Comparison of ENCODE assay signal across 8 mouse cellular contexts in genomic region chr4:134767426-134768225, GRCm38 (mm10). TPM values are rescaled to one million over a fixed set of nuclear protein-coding genes. Genes with fewer than 3 reads are reported as not detected.
DNase-seq lines count a peak whose midpoint lies in the region; ATAC-seq lines count a peak whose summit lies in the region.

TSS of gene Ldlrap1 (minus strand) at chr4:134768024.

- no peaks in the 10 kb centered on the region for H3K27me3 ChIP-seq in liver, embryonic 16.5 days (ENCODE audit: control insufficient read depth, insufficient read depth, low read depth, low read length)
- H3K27me3 ChIP-seq in neural tube, embryonic 12.5 days (replicated peaks) = peaks cover 43% of the 10 kb centered on the region

- H3K9ac ChIP-seq in liver, embryonic 16.5 days (ENCODE audit: low read depth, low read length) = peak within 1 kb of the TSS; percentile 89
- peak within 1 kb of the TSS; percentile 64 for H3K9ac ChIP-seq in neural tube, embryonic 12.5 days

- peak within 1 kb of the TSS; percentile 94 for H3K4me2 ChIP-seq in liver, embryonic 16.5 days (ENCODE audit: low read depth, low read length)
- H3K4me2 ChIP-seq in neural tube, embryonic 12.5 days (replicated peaks) = peak within 1 kb of the TSS; percentile 82

- DNase-seq in 3T3-L1 (ENCODE audit: low read depth, low spot score) (peak; percentile 60), adipocyte (ENCODE audit: low spot score) (peak; percentile 76)
- DNase-seq in embryo, embryonic 11.5 days (ENCODE audit: low read depth, low spot score) = peak; percentile 53
- peak; percentile 88 for DNase-seq in heart, adult 18-20 months
- peak; percentile 87 for DNase-seq in kidney, adult 18-20 months
- DNase-seq in testis, postnatal 10 days (ENCODE audit: low spot score) = peak; percentile 89

- H3K4me3 ChIP-seq in liver, embryonic 16.5 days (ENCODE audit: low read depth, low read length) = peak within 1 kb of the TSS; percentile 78
- peak within 1 kb of the TSS; percentile 55 for H3K4me3 ChIP-seq in neural tube, embryonic 12.5 days

- H3K27ac ChIP-seq in liver, embryonic 16.5 days (ENCODE audit: low read length) = peak within 1 kb of the TSS; percentile 76
- no peak within 1 kb of the TSS for H3K27ac ChIP-seq in neural tube, embryonic 12.5 days

- peaks cover 54% of the 10 kb centered on the region for H3K4me1 ChIP-seq in liver, embryonic 16.5 days (ENCODE audit: control insufficient read depth, low read depth, low read length)
- H3K4me1 ChIP-seq in neural tube, embryonic 12.5 days = peaks cover 15% of the 10 kb centered on the region

- no peaks in the 10 kb centered on the region for H3K9me3 ChIP-seq in liver, embryonic 16.5 days (replicated peaks; ENCODE audit: control insufficient read depth, low read length)
- no peaks in the 10 kb centered on the region for H3K9me3 ChIP-seq in neural tube, embryonic 12.5 days

- ATAC-seq in liver, embryonic 16.5 days (ENCODE audit: low read depth) = peak; percentile 81
- ATAC-seq in neural tube, embryonic 12.5 days (ENCODE audit: low FRiP score, low read depth) = peak; percentile 73

- no peaks in the 10 kb centered on the region for H3K36me3 ChIP-seq in liver, embryonic 16.5 days (ENCODE audit: control insufficient read depth, insufficient read depth)
- H3K36me3 ChIP-seq in neural tube, embryonic 12.5 days = no peaks in the 10 kb centered on the region

- WGBS in liver, embryonic 16.5 days (ENCODE audit: insufficient replicate concordance) = under 1% methylated on average over 80 of the region's 80 CpGs
- WGBS in neural tube, embryonic 12.5 days = under 1% methylated on average over 80 of the region's 80 CpGs

RNA-seq across cellular contexts. Expression of gene Ldlrap1, which starts in this region (rescaled TPM):
- 1 to 10 TPM; 7.7 to 9.8 TPM for total RNA-seq in heart, adult 18-20 months (2021)
- 20.1 and 20.7 TPM in 2 replicates for polyA plus RNA-seq in liver, embryonic 16.5 days (2015; fragmentation: Nextera tagmentation; extraction: Ambion mirVana)
- polyA plus RNA-seq in neural tube, embryonic 12.5 days (2016; fragmentation: Nextera tagmentation; extraction: Ambion mirVana) = 5.3 and 7.0 TPM in 2 replicates
